Mouse (Mus musculus): ENCODE measurements at regions not wholly inside any gene's neighbourhood (a gene's known extent, or its start where the extent isn't known, plus 50 kb on each side); places are given as distances from the start of the nearest gene placed in this dataset.

GRCm38 (mm10) chr9:23535872-23536271 lies 313.0 kb downstream of the Bmper start:
- DNase-seq (ENCODE audit: low spot score in 2 of 2) = no peak

- DNase-seq (ENCODE audit: low spot score in 2 of 2) = no peak
Observed at GRCm38 (mm10) chr9:23538051-23538450, 315.2 kb downstream of the Bmper start.

- no peak for DNase-seq (ENCODE audit: low spot score in 2 of 2)
Observed at GRCm38 (mm10) chr9:23551692-23552091, 328.8 kb downstream of the Bmper start.

GRCm38 (mm10) chr9:23553766-23554165 lies 330.9 kb downstream of the Bmper start:
- no peak for DNase-seq (ENCODE audit: low spot score in 2 of 2)

- DNase-seq (ENCODE audit: low spot score in 2 of 2) = no peak
Observed at GRCm38 (mm10) chr9:23557601-23558000, 334.7 kb downstream of the Bmper start.

- DNase-seq (ENCODE audit: low spot score in 2 of 2) = no peak
Observed at GRCm38 (mm10) chr9:23561924-23562323, 339.0 kb downstream of the Bmper start.

GRCm38 (mm10) chr9:23567081-23567480 lies 344.2 kb downstream of the Bmper start:
- no peak for DNase-seq (ENCODE audit: low spot score in 2 of 2)

GRCm38 (mm10) chr9:23570150-23570549 lies 347.3 kb downstream of the Bmper start:
- DNase-seq (ENCODE audit: low spot score in 2 of 2) = no peak

- no peak for DNase-seq (ENCODE audit: low spot score in 2 of 2)
Observed at GRCm38 (mm10) chr9:23576314-23576713, 353.4 kb downstream of the Bmper start.

- no peak for DNase-seq (ENCODE audit: low spot score in 2 of 2)
Observed at GRCm38 (mm10) chr9:23580155-23580554, 357.3 kb downstream of the Bmper start.

- peak; percentile 67 to 75 for DNase-seq (ENCODE audit: low spot score in 2 of 2)
Observed at GRCm38 (mm10) chr9:23581039-23581606, 358.2 kb downstream of the Bmper start.

- no peak for DNase-seq (ENCODE audit: low spot score in 2 of 2)
Observed at GRCm38 (mm10) chr9:23584561-23584960, 361.7 kb downstream of the Bmper start.

GRCm38 (mm10) chr9:23589024-23589423 lies 366.1 kb downstream of the Bmper start:
- no peak for DNase-seq (ENCODE audit: low spot score in 2 of 2)

GRCm38 (mm10) chr9:23591906-23592305 lies 369.0 kb downstream of the Bmper start:
- no peak for DNase-seq (ENCODE audit: low spot score in 2 of 2)

GRCm38 (mm10) chr9:23600623-23601022 lies 377.7 kb downstream of the Bmper start:
- no peak for DNase-seq (ENCODE audit: low spot score in 2 of 2)
